Mouse (Mus musculus): ENCODE results near the gene Gpr162. TPM values are rescaled to one million over a fixed set of nuclear protein-coding genes. Genes with fewer than 3 reads are reported as not detected.

The Gpr162 gene
- polyA plus RNA-seq, 1 experiment, result 163 TPM

- H3K4me1 ChIP-seq (ENCODE audit: control insufficient read depth, insufficient read depth, low read length), result no peaks in the 10 kb centered on the region
- H3K4me3 ChIP-seq (ENCODE audit: insufficient read depth, low read length), result peak overlapping the region; percentile 53
- TF ChIP-seq POLR2A (IDR thresholded peaks at IDR 0.05; ENCODE audit: extremely low read depth, insufficient read depth, low read length) (peak; percentile 80; the same call in 1 of the 2 replicates), CTCF (IDR thresholded peaks at IDR 0.05; ENCODE audit: extremely low read depth, insufficient read depth, low read length) (no peak)
- peak overlapping the region; percentile 24 for H3K27ac ChIP-seq (ENCODE audit: insufficient read depth, low read length)
These were observed 33.7 kb downstream of the Gpr162 start for GRCm38 (mm10) chr6:124829799-124830700.

GRCm38 (mm10) chr6:124828868-124829798 lies 34.6 kb downstream of the Gpr162 start, which contains the start of the genes Usp5 and Cdca3:
TSS of gene Usp5 (minus strand) at chr6:124829484.
TSS of gene Cdca3 (plus strand) at chr6:124829547.
- H3K27ac ChIP-seq (ENCODE audit: insufficient read depth, low read length), result peak within 1 kb of the TSS; percentile 36
- H3K4me1 ChIP-seq (ENCODE audit: control insufficient read depth, insufficient read depth, low read length), result no peaks in the 10 kb centered on the region
- peak within 1 kb of the TSS; percentile 53 for H3K4me3 ChIP-seq (ENCODE audit: insufficient read depth, low read length)
- TF ChIP-seq CTCF (IDR thresholded peaks at IDR 0.05; ENCODE audit: extremely low read depth, insufficient read depth, low read length) (no peak), POLR2A (IDR thresholded peaks at IDR 0.05; ENCODE audit: extremely low read depth, insufficient read depth, low read length) (peak; percentile 83)

GRCm38 (mm10) chr6:124828101-124828592 lies 35.6 kb downstream of the Gpr162 start:
- Histone ChIP-seq H3K27ac (ENCODE audit: insufficient read depth, low read length) (no peak overlapping the region), H3K4me3 (ENCODE audit: insufficient read depth, low read length) (peak overlapping the region; percentile 53), H3K4me1 (ENCODE audit: control insufficient read depth, insufficient read depth, low read length) (no peaks in the 10 kb centered on the region)
- TF ChIP-seq POLR2A (IDR thresholded peaks at IDR 0.05; ENCODE audit: extremely low read depth, insufficient read depth, low read length) (no peak), CTCF (IDR thresholded peaks at IDR 0.05; ENCODE audit: extremely low read depth, insufficient read depth, low read length) (no peak)

- Histone ChIP-seq H3K4me3 (ENCODE audit: insufficient read depth, low read length) (no peak overlapping the region), H3K27ac (ENCODE audit: insufficient read depth, low read length) (no peak overlapping the region), H3K4me1 (ENCODE audit: control insufficient read depth, insufficient read depth, low read length) (peaks cover 4% of the 10 kb centered on the region)
- TF ChIP-seq CTCF (IDR thresholded peaks at IDR 0.05; ENCODE audit: extremely low read depth, insufficient read depth, low read length) (no peak), POLR2A (IDR thresholded peaks at IDR 0.05; ENCODE audit: extremely low read depth, insufficient read depth, low read length) (no peak)
These were observed 41.7 kb downstream of the Gpr162 start for GRCm38 (mm10) chr6:124822049-124822448.

GRCm38 (mm10) chr6:124820891-124821290 lies 42.9 kb downstream of the Gpr162 start:
- TF ChIP-seq CTCF (IDR thresholded peaks at IDR 0.05; ENCODE audit: extremely low read depth, insufficient read depth, low read length) (no peak), POLR2A (IDR thresholded peaks at IDR 0.05; ENCODE audit: extremely low read depth, insufficient read depth, low read length) (no peak)
- Histone ChIP-seq H3K27ac (ENCODE audit: insufficient read depth, low read length) (no peak overlapping the region), H3K4me1 (ENCODE audit: control insufficient read depth, insufficient read depth, low read length) (peaks cover 4% of the 10 kb centered on the region), H3K4me3 (ENCODE audit: insufficient read depth, low read length) (no peak overlapping the region)

GRCm38 (mm10) chr6:124817971-124818370 lies 45.8 kb downstream of the Gpr162 start:
- TF ChIP-seq POLR2A (IDR thresholded peaks at IDR 0.05; ENCODE audit: extremely low read depth, insufficient read depth, low read length) (no peak), CTCF (IDR thresholded peaks at IDR 0.05; ENCODE audit: extremely low read depth, insufficient read depth, low read length) (no peak)
- Histone ChIP-seq H3K27ac (ENCODE audit: insufficient read depth, low read length) (no peak overlapping the region), H3K4me3 (ENCODE audit: insufficient read depth, low read length) (no peak overlapping the region)

GRCm38 (mm10) chr6:124817563-124817962 lies 46.2 kb downstream of the Gpr162 start:
- peaks cover 4% of the 10 kb centered on the region for H3K4me1 ChIP-seq (ENCODE audit: control insufficient read depth, insufficient read depth, low read length)
- no peak for TF ChIP-seq POLR2A (IDR thresholded peaks at IDR 0.05; ENCODE audit: extremely low read depth, insufficient read depth, low read length)
- TF ChIP-seq CTCF (IDR thresholded peaks at IDR 0.05; ENCODE audit: extremely low read depth, insufficient read depth, low read length), result no peak
- H3K4me3 ChIP-seq (ENCODE audit: insufficient read depth, low read length), result no peak overlapping the region
- H3K27ac ChIP-seq (ENCODE audit: insufficient read depth, low read length), result no peak overlapping the region

More at GRCm38 (mm10) chr6:124817971-124818370, 45.8 kb downstream of the Gpr162 start:
- H3K4me1 ChIP-seq (ENCODE audit: control insufficient read depth, insufficient read depth, low read length), result peaks cover 4% of the 10 kb centered on the region

- no peak overlapping the region for H3K4me3 ChIP-seq (ENCODE audit: insufficient read depth, low read length)
- no peak overlapping the region for H3K27ac ChIP-seq (ENCODE audit: insufficient read depth, low read length)
- TF ChIP-seq CTCF (IDR thresholded peaks at IDR 0.05; ENCODE audit: extremely low read depth, insufficient read depth, low read length) (no peak), POLR2A (IDR thresholded peaks at IDR 0.05; ENCODE audit: extremely low read depth, insufficient read depth, low read length) (no peak)
- H3K4me1 ChIP-seq (ENCODE audit: control insufficient read depth, insufficient read depth, low read length), result peaks cover 4% of the 10 kb centered on the region
These were observed 46.7 kb downstream of the Gpr162 start for GRCm38 (mm10) chr6:124817125-124817524.

GRCm38 (mm10) chr6:124816611-124817010 lies 47.2 kb downstream of the Gpr162 start:
- Histone ChIP-seq H3K4me1 (ENCODE audit: control insufficient read depth, insufficient read depth, low read length) (peaks cover 4% of the 10 kb centered on the region), H3K27ac (ENCODE audit: insufficient read depth, low read length) (no peak overlapping the region), H3K4me3 (ENCODE audit: insufficient read depth, low read length) (no peak overlapping the region)
- TF ChIP-seq CTCF (IDR thresholded peaks at IDR 0.05; ENCODE audit: extremely low read depth, insufficient read depth, low read length) (no peak), POLR2A (IDR thresholded peaks at IDR 0.05; ENCODE audit: extremely low read depth, insufficient read depth, low read length) (no peak)

Data from cortical plate, adult 2 months (tissue).